Mouse (Mus musculus) hematopoietic stem cell, adult 5-6 weeks (primary cell): ENCODE data around the gene Sod2. TPM values are rescaled to one million over a fixed set of nuclear protein-coding genes. Genes with fewer than 3 reads are reported as not detected.
A peak's percentile ranks its signal among the peaks of the same experiment; 100 is the strongest.
"Not testable (repeated sequence)": the region's sequence is repeated elsewhere in the genome, so short reads cannot be mapped to it uniquely, and the experiment has no call there.

ENCODE experiments used
- ATAC-seq, 2 experiments: fragments of 125-278 bp in 1 of 2; replicated peaks in 1 of 2; 2 replicates each; pipeline ENCODE4 v1.8.0; 2016 to 2017; ENCODE audit warnings: inconsistent platforms in 2 of 2, mild to moderate bottlenecking in 2 of 2, moderate number of reproducible peaks in 2 of 2, low read depth in 1 of 2, moderate TSS enrichment in 1 of 2; ENCODE audit not compliant: low FRiP score in 2 of 2, poor library complexity in 2 of 2, severe bottlenecking in 2 of 2, insufficient read depth in 1 of 2, low TSS enrichment in 1 of 2
- total RNA-seq: library from RNA; stranded (forward); fragments of 172-1452, 232-1000 nt; gene quantifications from 2 replicates; pipeline ENCODE4 v1.2.3, GENCODE M21; 2017

Sod2 gene
- 54.6 and 73.5 TPM in 2 replicates for total RNA-seq

DNA sequence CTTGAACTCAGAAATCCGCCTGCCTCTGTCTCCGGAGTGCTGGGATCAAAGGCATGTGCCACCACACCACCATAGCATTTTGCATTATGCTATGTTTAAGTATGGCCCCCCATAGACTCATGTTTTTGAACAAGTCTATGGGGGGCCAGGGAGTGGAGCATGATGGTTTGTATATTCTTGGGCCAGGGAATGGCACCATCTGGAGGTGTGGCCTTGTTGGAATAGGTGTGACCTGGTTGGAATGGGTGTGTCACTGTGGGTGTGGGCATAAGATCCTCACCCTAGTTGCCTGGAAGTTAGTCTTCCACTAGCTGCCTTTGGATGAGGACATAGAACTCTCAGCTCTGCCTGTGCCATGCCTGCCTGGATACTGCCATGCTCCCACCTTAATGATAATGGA lies at the start of gene Sod2:
Gene Sod2, plus strand, starts transcription at position 301 of the 400 bp plus-strand sequence.
- not testable (repeated sequence) for ATAC-seq

DNA sequence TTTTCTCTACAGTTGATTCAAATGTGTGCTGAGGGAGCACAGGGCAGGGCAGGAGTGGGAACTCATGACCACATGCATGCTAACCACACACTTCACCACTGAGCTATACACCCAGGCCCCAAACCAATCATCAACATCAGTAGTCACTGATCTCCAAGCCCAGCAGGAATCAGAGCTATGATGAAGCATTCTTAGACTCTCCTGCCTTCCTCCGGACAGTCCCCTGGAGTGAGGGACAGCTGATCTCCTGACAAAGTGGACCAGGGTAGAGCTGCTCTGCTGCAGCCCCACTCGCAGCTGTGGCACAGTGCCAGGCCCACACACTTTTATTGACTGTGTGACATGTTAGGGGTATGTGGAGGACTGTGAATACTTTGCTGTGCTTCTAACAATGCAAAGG lies 47.3 kb upstream of the Sod2 start:
- ATAC-seq: not testable (repeated sequence)

DNA sequence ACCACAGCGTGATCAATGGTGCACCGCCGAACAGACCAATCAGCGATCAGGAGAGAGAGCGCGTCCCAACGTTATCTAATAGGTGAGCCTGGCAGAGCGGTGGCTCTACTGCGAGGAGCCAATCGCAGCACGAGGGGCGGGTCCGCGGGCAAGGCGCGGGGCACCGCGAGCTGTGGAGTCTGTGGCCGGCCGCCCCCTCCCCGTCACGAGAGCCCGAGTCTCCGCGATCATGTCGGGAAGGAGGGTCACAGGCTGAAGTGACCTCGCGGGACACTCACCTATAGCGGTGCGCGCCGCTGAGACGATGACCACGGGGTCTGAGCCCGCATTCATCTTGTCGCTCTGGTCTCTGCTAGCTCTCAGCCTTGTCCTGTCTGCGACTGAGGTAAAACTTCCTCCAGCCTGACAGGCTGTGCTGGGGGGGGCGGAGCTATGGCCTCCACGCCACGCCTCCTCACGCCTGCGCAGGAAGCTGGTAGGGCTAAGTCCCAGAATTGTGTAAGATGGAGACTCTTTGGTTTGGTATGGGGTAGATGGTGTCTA lies 46.2 kb upstream of the Sod2 start, which contains the start of gene Acat2:
Gene Acat2, minus strand, starts transcription at position 417 of the 543 bp plus-strand sequence.
- peak; percentile 96 to 99 for ATAC-seq

DNA sequence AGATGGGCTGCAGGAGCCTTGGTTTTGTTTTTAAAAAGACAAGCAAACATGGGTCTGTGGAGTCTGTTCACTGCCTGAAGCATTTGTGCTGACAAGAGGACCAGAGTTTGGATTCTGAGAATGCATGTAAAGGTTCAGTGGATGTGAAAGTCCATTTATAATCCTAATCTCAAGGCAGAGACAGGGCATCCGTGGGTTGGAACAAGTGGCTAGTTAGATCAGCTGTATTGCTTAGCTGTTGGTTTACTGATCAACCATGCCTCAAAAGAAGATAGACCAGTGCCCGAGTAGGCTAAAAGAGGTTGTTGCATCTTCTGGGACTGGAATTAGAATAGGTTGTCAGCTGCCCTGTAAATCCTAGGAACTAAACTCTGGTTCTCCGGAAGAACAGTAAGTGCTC lies 43.2 kb upstream of the Sod2 start:
- ATAC-seq: no peak

DNA sequence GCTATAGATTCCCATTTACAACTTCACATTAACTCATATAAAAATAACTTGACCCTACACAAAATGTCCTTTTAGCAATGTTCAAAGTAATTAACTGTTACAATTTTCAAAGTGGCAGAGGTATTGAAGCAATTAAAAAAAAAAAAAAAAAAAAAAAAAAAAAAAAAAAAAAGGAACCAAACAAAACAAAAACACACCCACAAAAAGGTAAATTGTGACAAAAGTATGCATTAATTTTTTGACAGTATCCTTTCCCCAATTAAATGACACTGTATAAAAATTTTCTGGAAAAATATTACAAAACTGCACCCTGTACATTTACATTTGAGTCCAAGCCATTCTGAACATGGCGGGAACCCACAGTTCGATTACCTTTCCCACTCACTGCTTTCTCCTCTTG lies 39.5 kb upstream of the Sod2 start:
- ATAC-seq: no peak

DNA sequence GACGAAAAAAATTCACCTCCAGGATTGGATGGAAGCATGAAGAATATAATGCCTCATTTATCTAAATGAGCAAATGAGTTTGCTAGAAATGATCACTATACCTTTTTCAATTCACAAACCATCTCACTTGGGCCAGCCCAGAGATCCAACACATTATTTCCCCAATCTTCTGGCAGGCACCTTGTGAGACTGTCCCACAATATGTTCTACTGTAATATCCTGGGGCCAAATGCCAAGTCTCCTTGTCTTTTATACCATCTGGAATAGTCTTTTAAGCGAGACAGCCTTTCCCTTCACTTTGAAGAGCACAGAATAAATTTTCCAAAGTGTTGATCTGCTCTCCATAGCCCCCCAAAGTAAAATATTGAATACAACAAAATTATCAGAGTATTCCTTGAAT lies 32.8 kb upstream of the Sod2 start:
- ATAC-seq: no peak

DNA sequence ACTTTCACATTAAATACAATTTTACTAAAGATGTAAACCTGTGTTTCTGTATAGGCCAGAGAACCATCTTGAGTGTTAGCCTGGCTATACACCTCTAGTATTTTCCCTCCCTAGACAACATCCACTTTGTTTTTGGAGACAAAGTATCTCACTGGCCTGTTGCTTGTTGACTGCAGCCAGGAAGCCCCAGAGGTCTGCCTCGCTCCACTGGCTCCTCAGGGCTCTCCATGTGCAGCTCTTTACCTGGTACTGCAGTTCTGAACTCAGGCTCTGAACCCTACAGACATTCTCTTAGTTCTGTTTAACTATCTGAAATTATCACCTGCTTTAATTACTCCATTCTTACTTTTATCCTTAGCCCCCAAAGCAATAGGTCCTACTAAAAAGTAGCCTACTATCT lies 28.1 kb upstream of the Sod2 start:
- ATAC-seq: no peak

DNA sequence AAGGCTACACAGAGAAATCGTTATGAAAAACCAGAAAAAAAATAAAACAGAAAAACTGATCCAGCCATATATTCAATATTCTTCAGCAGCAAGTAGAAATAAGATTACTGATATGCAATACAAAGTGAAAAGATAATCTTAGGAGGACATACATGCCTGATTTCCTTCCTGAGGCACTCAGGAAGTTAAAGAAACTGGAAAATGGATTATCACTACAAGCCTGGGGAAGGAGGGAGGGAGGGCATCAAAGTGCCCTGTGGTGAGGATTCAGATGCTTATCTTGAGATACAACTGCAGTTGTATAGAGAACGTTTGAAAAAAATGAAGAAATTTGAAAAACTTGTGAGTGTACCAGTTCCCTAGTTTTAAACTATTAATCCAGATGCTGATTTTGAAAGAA lies 22.7 kb upstream of the Sod2 start:
- no peak for ATAC-seq

DNA sequence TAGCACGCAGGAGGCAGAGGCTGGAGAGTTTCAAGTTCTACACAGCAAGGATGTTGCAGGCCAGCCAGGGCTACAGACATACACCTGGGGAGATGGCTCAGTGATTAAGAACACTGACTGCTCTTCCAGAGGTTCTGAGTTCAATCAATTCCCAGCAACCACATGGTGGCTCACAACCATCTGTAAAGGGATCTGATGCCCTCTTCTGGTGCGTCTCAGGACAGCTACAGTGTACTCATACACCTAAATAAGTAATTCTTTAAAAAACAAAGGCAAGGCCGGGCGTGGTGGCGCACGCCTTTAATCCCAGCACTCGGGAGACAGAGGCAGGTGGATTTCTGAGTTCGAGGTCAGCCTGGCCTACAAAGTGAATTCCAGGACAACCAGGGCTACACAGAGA lies 18.6 kb upstream of the Sod2 start:
- not testable (repeated sequence) for ATAC-seq

DNA sequence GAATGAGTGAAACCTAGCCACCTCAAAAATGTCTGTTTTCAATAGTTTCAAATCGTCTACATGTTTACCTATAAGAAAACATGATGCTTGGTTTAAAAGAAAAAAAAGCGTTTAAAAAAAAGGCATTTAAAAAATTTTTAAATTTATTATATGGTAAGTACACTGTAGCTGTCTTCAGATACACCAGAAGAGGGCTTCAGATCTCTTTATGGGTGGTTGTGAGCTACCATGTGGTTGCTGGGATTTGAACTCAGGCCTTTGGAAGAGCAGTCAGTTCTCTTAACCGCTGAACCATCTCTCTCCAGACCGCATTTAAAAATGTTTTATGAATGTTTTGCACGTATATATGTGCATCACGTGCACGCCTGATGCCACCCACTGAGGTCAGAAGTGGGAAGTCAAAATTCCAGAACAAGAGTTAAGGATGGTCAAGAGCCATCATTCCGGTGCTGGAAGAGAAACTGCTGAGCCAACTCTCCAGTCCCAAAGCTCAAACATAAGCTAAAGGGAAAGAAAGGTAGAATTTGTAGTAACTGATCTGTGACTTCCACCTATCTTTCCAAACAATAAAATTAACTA lies 16.0 kb upstream of the Sod2 start:
- ATAC-seq: no peak

DNA sequence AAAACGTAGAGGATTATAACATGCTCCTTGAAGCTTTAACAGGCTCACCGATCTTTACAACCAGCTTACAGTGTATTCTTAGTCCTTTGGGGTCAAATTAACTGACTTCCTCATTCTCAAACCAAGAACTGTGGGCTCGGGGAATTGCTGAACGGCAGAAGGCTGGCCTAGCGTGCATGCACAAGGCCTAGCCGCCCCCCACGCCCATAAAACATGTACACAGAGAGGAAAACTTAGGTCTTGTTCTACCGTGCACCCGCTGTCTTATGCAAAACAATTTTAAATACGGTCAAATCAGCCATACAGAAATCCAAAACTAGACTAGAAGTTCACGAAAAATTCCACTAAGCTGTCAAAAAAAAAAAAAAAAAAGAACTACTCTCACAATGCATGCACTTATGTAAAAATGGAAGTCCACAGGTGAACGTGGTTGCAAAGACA lies 15.4 kb upstream of the Sod2 start:
- ATAC-seq: peak; percentile 57 to 65

DNA sequence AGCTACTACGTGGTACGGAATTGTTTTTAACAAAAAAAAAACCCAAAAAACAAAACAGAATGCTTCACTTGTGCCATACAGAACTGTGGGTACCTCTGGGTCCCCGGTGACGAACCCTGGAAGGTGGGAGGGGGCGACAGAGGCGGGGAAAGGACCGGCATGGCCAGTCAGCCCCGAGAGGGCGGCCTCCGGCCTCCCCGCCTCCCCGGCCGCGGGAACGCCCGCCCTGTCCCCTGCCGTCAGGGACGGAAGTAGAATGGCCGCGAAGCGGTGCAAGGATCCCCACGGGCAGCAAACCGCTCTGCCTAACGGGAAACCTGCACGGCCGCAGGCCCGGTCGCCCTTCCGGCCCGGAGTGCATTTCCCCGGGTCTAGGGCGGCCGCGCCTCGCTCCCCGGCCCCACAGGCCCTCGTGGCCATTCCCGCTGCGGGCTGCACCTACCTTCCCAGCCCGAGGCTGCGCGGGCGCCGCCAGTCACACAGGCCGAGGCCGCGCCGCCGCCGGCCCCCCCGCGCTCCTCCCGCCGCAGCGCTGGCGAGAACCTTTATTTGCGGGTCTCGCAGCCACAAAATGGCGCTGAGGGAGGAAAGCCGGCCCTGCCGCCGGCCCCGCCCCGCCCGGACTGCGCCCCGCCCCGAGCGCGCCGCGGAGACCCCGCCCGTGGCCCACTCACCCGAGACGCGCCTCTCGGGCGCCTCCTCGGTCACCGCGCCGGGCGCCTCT lies 14.8 kb upstream of the Sod2 start:
- peak; percentile 63 to 70 for ATAC-seq

DNA sequence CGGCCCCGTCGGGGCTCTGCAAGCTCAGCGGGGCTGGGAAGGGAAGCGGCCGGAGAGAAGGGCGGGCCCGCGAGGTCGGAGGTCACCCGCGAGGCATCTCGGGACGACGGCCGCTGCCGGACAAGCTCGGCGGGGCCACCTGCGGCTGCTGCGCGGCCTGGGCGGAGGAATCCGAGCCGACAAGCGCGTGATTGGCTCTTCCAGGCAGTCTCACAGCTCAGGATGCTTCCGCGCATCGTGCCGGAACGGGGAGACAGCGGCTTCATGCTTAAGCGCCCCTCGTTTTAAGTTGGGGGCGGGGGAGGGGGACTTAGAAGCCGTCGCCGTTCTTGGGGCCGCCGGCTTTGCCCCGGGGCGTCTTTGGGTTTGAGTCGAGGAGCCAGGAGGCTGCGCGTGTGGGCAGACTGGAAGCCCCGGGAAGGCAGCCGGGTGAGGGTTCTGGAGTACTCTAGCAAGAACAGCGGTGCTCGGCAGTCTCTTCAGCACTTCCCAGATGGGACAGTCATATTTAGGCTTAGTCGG lies 14.1 kb upstream of the Sod2 start:
- ATAC-seq: peak; percentile 58 to 77

DNA sequence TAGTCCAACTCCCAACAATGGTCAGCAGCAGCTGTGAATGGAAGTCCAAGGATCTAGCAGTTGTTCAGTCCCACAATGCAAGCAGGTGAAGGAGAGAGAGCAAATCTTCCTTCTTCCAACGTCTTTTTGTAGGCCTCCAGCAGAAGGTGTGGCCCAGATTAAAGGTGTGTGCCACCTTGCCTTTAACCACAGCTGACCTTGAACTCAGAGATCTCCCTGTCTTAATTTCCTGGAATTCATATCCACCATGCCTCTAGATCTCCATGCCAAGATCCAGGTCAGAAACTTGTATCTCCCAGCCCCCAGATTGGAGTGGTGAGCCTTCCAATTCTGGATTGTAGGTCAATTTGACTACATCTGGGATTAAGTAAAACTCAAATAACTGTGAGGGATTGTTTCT lies 12.6 kb upstream of the Sod2 start, which contains the start of gene Wtap:
Gene Wtap, minus strand, starts transcription at position 101 of the 400 bp plus-strand sequence.
- ATAC-seq: no peak

DNA sequence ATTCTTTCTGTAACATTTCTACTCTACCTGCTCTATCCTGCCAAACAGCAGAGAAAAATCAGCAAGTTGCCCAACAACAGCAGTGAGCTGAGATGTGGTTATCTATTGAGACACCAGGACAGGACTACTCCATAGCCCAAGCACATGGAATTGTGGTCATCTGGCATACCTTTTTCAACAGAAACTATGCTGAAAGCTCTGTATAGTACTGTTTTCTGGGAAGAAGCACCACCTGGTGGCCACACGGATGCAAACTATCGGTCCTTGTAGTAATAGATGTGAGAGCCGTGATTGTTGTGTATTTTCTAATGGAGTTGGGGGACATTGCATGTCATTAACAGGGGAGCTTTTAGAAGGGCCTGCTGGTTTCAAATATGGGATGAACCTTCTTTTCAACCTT lies 10.3 kb upstream of the Sod2 start:
- ATAC-seq: peak; percentile 25 to 30; a peak in 2 of 4 replicates

DNA sequence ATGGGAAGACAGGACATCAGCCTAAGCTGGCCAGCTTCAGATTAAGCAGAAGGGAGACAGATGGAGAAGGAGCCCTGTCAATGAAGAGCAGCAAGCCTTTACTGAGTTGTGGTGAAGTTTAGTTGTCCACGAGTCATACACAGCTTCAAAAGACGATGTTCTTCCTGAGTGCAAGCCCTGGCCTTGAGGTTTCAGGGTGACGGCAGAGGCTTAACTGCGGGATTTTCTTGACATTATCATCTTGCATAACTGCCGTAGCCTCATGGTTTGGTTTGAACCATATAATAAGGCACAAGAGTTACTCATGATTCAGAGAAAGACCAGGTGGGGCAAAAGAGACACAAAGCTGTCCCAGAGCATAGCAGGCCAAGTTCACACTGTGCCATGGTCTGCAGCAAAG lies 8.8 kb upstream of the Sod2 start:
- no peak for ATAC-seq

DNA sequence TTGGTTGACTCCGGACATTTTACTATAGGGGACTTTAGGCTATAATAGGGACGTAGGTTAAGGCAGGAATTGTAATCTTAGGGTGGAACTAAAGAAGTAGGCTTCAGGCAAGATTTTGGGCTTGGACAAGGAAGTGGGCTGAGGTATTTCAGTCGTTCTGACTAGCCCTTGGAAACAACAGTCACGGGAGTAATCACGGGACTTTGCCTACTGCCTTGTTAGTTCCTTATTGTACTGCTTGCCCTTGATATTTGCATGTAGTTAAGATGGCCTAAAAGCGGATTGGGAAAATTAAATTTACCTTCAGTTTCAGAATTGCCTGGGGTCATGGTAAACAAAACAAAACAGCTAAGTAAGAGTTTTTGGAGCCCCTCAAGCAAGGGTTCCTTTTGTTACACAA lies 7.6 kb upstream of the Sod2 start:
- no peak for ATAC-seq

DNA sequence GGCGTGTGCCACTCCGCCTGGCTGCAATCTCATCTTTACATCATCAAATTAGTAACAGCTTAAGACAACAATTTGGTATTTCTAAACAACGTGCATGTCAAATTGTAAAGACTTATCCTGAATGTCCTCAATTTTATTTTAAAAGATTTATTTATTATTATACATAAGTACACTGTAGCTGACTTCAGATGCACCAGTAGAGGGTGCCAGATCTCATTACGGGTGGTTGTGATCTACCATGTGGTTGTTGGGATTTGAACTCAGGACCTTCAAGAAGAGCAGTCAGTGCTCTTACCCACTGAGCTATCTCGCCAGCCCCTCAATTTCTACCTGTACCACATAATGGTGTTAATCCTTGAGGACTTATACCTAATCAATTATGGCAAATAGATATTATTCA lies 4.4 kb upstream of the Sod2 start:
- not testable (repeated sequence) for ATAC-seq
